Mouse (Mus musculus) retina, postnatal 1 day (tissue): Measurements from ENCODE around the gene Vps37b.

Experiments used
- DNase-seq: peaks from one replicate; pipeline ENCODE4 v3.0.0-alpha.2; 2012

The Vps37b gene

GRCm38 (mm10) chr5:123975668-123976180 lies 56.3 kb downstream of the Vps37b start:
- no peak for DNase-seq

GRCm38 (mm10) chr5:123974616-123975111 lies 57.4 kb downstream of the Vps37b start:
- no peak for DNase-seq

- DNase-seq: no peak
These were observed 57.9 kb downstream of the Vps37b start for GRCm38 (mm10) chr5:123974179-123974485.

- DNase-seq: peak; percentile 78
These were observed 58.5 kb downstream of the Vps37b start, which contains the start of gene Hip1r for GRCm38 (mm10) chr5:123973299-123974178. Gene Hip1r, plus strand, starts transcription at chr5:123973628.

- DNase-seq: no peak
These were observed 59.6 kb downstream of the Vps37b start for GRCm38 (mm10) chr5:123972453-123972852.

- no peak for DNase-seq
These were observed 61.5 kb downstream of the Vps37b start for GRCm38 (mm10) chr5:123970576-123970975.

- DNase-seq: no peak
These were observed 62.9 kb downstream of the Vps37b start for GRCm38 (mm10) chr5:123969216-123969615.

GRCm38 (mm10) chr5:123968468-123968867 lies 63.6 kb downstream of the Vps37b start:
- DNase-seq: no peak

GRCm38 (mm10) chr5:123966759-123967158 lies 65.3 kb downstream of the Vps37b start:
- DNase-seq: no peak

- DNase-seq: no peak
These were observed 67.9 kb downstream of the Vps37b start for GRCm38 (mm10) chr5:123964208-123964607.

- no peak for DNase-seq
These were observed 71.0 kb downstream of the Vps37b start for GRCm38 (mm10) chr5:123961046-123961445.

GRCm38 (mm10) chr5:123960129-123960528 lies 71.9 kb downstream of the Vps37b start:
- no peak for DNase-seq

GRCm38 (mm10) chr5:123959018-123959417 lies 73.1 kb downstream of the Vps37b start:
- DNase-seq: no peak

GRCm38 (mm10) chr5:123957213-123957612 lies 74.9 kb downstream of the Vps37b start:
- no peak for DNase-seq
